Mouse (Mus musculus): ENCODE results near the gene Col16a1. TPM values are rescaled to one million over a fixed set of nuclear protein-coding genes. Genes with fewer than 3 reads are reported as not detected.
A peak's percentile ranks its signal among the peaks of the same experiment; 100 is the strongest.

Gene Col16a1
- polyA plus RNA-seq, 1 experiment from 2014 or later = 10.5 TPM

GRCm38 (mm10) chr4:130036573-130037401, 10.9 kb upstream of the Col16a1 start:
- Histone ChIP-seq H3K27me3 (ENCODE audit: control insufficient read depth, insufficient read depth, low read depth, low read length) (no peaks in the 10 kb centered on the region), H3K4me1 (ENCODE audit: control insufficient read depth, insufficient read depth, low read length) (peaks cover 30% of the 10 kb centered on the region), H3K4me2 (ENCODE audit: low read length) (no peak overlapping the region), H3K9me3 (replicated peaks; ENCODE audit: control insufficient read depth, low read length, poor library complexity, severe bottlenecking) (no peaks in the 10 kb centered on the region), H3K9ac (ENCODE audit: low read depth, low read length) (no peak overlapping the region), H3K4me3 (ENCODE audit: low read depth, low read length) (no peak overlapping the region), H3K36me3 (ENCODE audit: control insufficient read depth, insufficient read depth, low read length) (no peaks in the 10 kb centered on the region), H3K27ac (ENCODE audit: low read length) (no peak overlapping the region)
- no peak for ATAC-seq
- WGBS = 18% methylated on average over 23 of the region's 23 CpGs

- Histone ChIP-seq H3K36me3 (ENCODE audit: control insufficient read depth, insufficient read depth, low read length) (no peaks in the 10 kb centered on the region), H3K27ac (ENCODE audit: low read length) (no peak overlapping the region), H3K4me1 (ENCODE audit: control insufficient read depth, insufficient read depth, low read length) (peaks cover 18% of the 10 kb centered on the region), H3K9me3 (replicated peaks; ENCODE audit: control insufficient read depth, low read length, poor library complexity, severe bottlenecking) (no peaks in the 10 kb centered on the region), H3K9ac (ENCODE audit: low read depth, low read length) (no peak overlapping the region), H3K4me2 (ENCODE audit: low read length) (no peak overlapping the region), H3K27me3 (ENCODE audit: control insufficient read depth, insufficient read depth, low read depth, low read length) (no peaks in the 10 kb centered on the region), H3K4me3 (ENCODE audit: low read depth, low read length) (no peak overlapping the region)
- WGBS = 50% methylated on average over 5 of the region's 5 CpGs
- ATAC-seq = no peak
Observed at GRCm38 (mm10) chr4:130039351-130039750, 8.3 kb upstream of the Col16a1 start.

- no peak overlapping the region for H3K27ac ChIP-seq (ENCODE audit: low read length)
- no peaks in the 10 kb centered on the region for H3K27me3 ChIP-seq (ENCODE audit: control insufficient read depth, insufficient read depth, low read depth, low read length)
- no peak overlapping the region for H3K4me2 ChIP-seq (ENCODE audit: low read length)
- WGBS = 88% methylated on average over 11 of the region's 11 CpGs
- H3K4me1 ChIP-seq (ENCODE audit: control insufficient read depth, insufficient read depth, low read length) = peaks cover 11% of the 10 kb centered on the region
- H3K4me3 ChIP-seq (ENCODE audit: low read depth, low read length) = no peak overlapping the region
- H3K9ac ChIP-seq (ENCODE audit: low read depth, low read length) = no peak overlapping the region
- no peaks in the 10 kb centered on the region for H3K36me3 ChIP-seq (ENCODE audit: control insufficient read depth, insufficient read depth, low read length)
- no peaks in the 10 kb centered on the region for H3K9me3 ChIP-seq (replicated peaks; ENCODE audit: control insufficient read depth, low read length, poor library complexity, severe bottlenecking)
- ATAC-seq = no peak
Observed at GRCm38 (mm10) chr4:130041076-130041475, 6.6 kb upstream of the Col16a1 start.

DNA sequence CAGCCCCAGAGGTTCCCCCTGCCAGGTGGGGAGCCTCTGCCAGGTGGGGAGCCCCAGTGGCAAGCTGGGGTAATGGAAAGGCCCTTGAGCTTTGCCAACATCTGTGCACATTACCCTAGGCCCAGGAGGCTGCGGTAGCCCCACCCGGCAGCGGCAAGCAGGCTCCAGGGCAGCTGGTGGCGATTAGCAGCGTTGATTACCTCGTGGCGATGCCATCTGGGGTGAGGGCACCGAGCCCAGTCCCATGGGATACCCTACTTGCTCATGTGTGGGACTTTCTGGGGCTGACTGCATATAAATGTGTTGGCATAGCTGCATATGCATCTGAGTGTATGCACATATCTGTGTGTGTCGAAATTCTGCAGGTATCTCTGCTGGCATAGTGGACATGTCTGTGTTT, 3.4 kb upstream of the Col16a1 start:
- no peak overlapping the region for H3K4me3 ChIP-seq (ENCODE audit: low read depth, low read length)
- no peak overlapping the region for H3K27ac ChIP-seq (ENCODE audit: low read length)
- H3K9ac ChIP-seq (ENCODE audit: low read depth, low read length) = no peak overlapping the region
- ATAC-seq = no peak
- peaks cover 19% of the 10 kb centered on the region for H3K4me1 ChIP-seq (ENCODE audit: control insufficient read depth, insufficient read depth, low read length)
- no peaks in the 10 kb centered on the region for H3K36me3 ChIP-seq (ENCODE audit: control insufficient read depth, insufficient read depth, low read length)
- H3K9me3 ChIP-seq (replicated peaks; ENCODE audit: control insufficient read depth, low read length, poor library complexity, severe bottlenecking) = no peaks in the 10 kb centered on the region
- H3K4me2 ChIP-seq (ENCODE audit: low read length) = no peak overlapping the region
- 58% methylated on average over 9 of the region's 9 CpGs for WGBS
- no peaks in the 10 kb centered on the region for H3K27me3 ChIP-seq (ENCODE audit: control insufficient read depth, insufficient read depth, low read depth, low read length)

DNA sequence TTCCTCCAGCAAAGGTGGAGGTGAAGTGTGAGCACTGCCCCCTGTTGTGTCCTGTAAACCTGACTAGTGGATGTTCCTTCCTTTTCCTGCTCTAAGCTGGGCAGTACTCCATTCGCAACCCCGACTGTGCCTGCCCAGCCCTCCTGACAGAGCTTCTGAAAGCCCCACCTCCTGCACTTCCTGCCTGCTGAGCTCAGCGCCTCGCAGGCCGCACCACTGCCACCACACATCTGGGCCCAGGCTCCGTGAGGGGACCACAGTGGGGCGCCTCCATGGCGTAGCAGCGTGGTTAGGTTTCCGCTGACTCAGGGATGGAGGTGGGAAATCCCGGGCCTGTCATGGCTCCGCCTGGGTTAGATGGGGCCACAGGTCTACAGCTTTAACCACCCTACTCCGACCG, 2.0 kb upstream of the Col16a1 start:
- WGBS = 26% methylated on average over 14 of the region's 14 CpGs
- Histone ChIP-seq H3K36me3 (ENCODE audit: control insufficient read depth, insufficient read depth, low read length) (no peaks in the 10 kb centered on the region), H3K9ac (ENCODE audit: low read depth, low read length) (peak overlapping the region; percentile 22; the same call in 1 of the 2 replicates), H3K9me3 (replicated peaks; ENCODE audit: control insufficient read depth, low read length, poor library complexity, severe bottlenecking) (no peaks in the 10 kb centered on the region), H3K4me3 (ENCODE audit: low read depth, low read length) (no peak overlapping the region), H3K27me3 (ENCODE audit: control insufficient read depth, insufficient read depth, low read depth, low read length) (no peaks in the 10 kb centered on the region), H3K4me2 (ENCODE audit: low read length) (no peak overlapping the region; the same call in 1 of the 2 replicates), H3K4me1 (ENCODE audit: control insufficient read depth, insufficient read depth, low read length) (peaks cover 19% of the 10 kb centered on the region), H3K27ac (ENCODE audit: low read length) (no peak overlapping the region)
- no peak for ATAC-seq

DNA sequence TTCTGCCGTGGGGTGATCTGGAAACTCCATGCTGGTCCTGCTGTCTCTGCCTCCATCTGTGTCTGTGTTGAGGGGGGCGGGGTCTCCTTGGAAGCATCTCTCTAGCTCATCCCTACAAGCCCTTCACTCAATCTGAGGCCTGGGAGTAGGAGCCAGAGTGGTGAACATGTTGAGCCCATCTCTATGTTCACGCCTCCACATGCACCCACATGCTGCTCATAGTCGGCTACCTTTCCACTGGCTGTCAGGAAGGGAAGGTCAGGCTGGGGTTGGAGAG, 501 bp downstream of the Col16a1 start:
- Histone ChIP-seq H3K27me3 (ENCODE audit: control insufficient read depth, insufficient read depth, low read depth, low read length) (no peaks in the 10 kb centered on the region), H3K4me3 (ENCODE audit: low read depth, low read length) (peak overlapping the region; percentile 36), H3K9ac (ENCODE audit: low read depth, low read length) (peak overlapping the region; percentile 66; the same call in 1 of the 2 replicates), H3K4me2 (ENCODE audit: low read length) (peak overlapping the region; percentile 75), H3K9me3 (replicated peaks; ENCODE audit: control insufficient read depth, low read length, poor library complexity, severe bottlenecking) (no peaks in the 10 kb centered on the region), H3K27ac (ENCODE audit: low read length) (no peak overlapping the region; the same call in 1 of the 2 replicates), H3K36me3 (ENCODE audit: control insufficient read depth, insufficient read depth, low read length) (no peaks in the 10 kb centered on the region), H3K4me1 (ENCODE audit: control insufficient read depth, insufficient read depth, low read length) (peaks cover 19% of the 10 kb centered on the region)
- no peak for ATAC-seq
- 45% methylated on average over 4 of the region's 4 CpGs for WGBS

- no peak overlapping the region for H3K27ac ChIP-seq (ENCODE audit: low read length)
- no peak overlapping the region for H3K4me2 ChIP-seq (ENCODE audit: low read length)
Observed at GRCm38 (mm10) chr4:130050056-130050824, 2.6 kb downstream of the Col16a1 start.

DNA sequence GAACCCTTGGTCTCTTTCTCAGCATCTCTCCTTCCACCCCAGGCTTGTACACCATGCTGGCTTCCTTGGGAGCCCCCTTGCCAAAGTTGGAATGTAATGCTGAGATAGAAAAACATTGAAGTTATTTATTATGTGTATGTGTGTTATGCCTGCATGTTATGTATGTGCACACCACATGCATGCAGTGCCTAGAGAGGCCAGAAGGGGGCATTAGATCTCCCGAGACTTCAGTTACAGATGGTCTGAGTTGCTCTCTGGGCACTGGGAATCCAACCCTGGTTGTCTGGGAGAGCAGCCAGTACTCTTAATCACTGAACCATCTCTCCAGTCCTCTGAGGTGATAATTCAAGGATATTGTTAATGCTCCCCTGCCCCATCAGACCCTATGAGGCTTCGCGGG, 4.6 kb downstream of the Col16a1 start:
- no peak for ATAC-seq
- Histone ChIP-seq H3K4me1 (ENCODE audit: control insufficient read depth, insufficient read depth, low read length) (peaks cover 19% of the 10 kb centered on the region), H3K27me3 (ENCODE audit: control insufficient read depth, insufficient read depth, low read depth, low read length) (no peaks in the 10 kb centered on the region), H3K9me3 (replicated peaks; ENCODE audit: control insufficient read depth, low read length, poor library complexity, severe bottlenecking) (no peaks in the 10 kb centered on the region), H3K4me3 (ENCODE audit: low read depth, low read length) (no peak overlapping the region), H3K4me2 (ENCODE audit: low read length) (no peak overlapping the region), H3K36me3 (ENCODE audit: control insufficient read depth, insufficient read depth, low read length) (no peaks in the 10 kb centered on the region), H3K9ac (ENCODE audit: low read depth, low read length) (no peak overlapping the region), H3K27ac (ENCODE audit: low read length) (no peak overlapping the region)
- whole genome bisulfite sequencing = 95% methylated on average over 3 of the region's 3 CpGs

More at GRCm38 (mm10) chr4:130050056-130050824, 2.6 kb downstream of the Col16a1 start:
- H3K36me3 ChIP-seq (ENCODE audit: control insufficient read depth, insufficient read depth, low read length) = no peaks in the 10 kb centered on the region
- H3K9me3 ChIP-seq (replicated peaks; ENCODE audit: control insufficient read depth, low read length, poor library complexity, severe bottlenecking) = no peaks in the 10 kb centered on the region
- WGBS = 85% methylated on average over 8 of the region's 8 CpGs
- no peak overlapping the region for H3K4me3 ChIP-seq (ENCODE audit: low read depth, low read length)
- H3K4me1 ChIP-seq (ENCODE audit: control insufficient read depth, insufficient read depth, low read length) = peaks cover 21% of the 10 kb centered on the region
- no peak overlapping the region for H3K9ac ChIP-seq (ENCODE audit: low read depth, low read length)
- ATAC-seq = no peak
- H3K27me3 ChIP-seq (ENCODE audit: control insufficient read depth, insufficient read depth, low read depth, low read length) = no peaks in the 10 kb centered on the region

- H3K4me3 ChIP-seq (ENCODE audit: low read depth, low read length) = no peak overlapping the region
- H3K36me3 ChIP-seq (ENCODE audit: control insufficient read depth, insufficient read depth, low read length) = no peaks in the 10 kb centered on the region
- WGBS = 74% methylated on average over 9 of the region's 9 CpGs
- H3K27me3 ChIP-seq (ENCODE audit: control insufficient read depth, insufficient read depth, low read depth, low read length) = no peaks in the 10 kb centered on the region
- H3K9ac ChIP-seq (ENCODE audit: low read depth, low read length) = no peak overlapping the region
- H3K9me3 ChIP-seq (replicated peaks; ENCODE audit: control insufficient read depth, low read length, poor library complexity, severe bottlenecking) = no peaks in the 10 kb centered on the region
- H3K4me2 ChIP-seq (ENCODE audit: low read length) = no peak overlapping the region
- H3K4me1 ChIP-seq (ENCODE audit: control insufficient read depth, insufficient read depth, low read length) = peaks cover 11% of the 10 kb centered on the region; the same call in 1 of the 2 replicates
- H3K27ac ChIP-seq (ENCODE audit: low read length) = no peak overlapping the region
- ATAC-seq = no peak
Observed at GRCm38 (mm10) chr4:130053111-130053510, 5.5 kb downstream of the Col16a1 start.

All from midbrain, embryonic 16.5 days (tissue).